Mouse (Mus musculus): ENCODE data around the gene Uqcc3. TPM values are rescaled to one million over a fixed set of nuclear protein-coding genes. Genes with fewer than 3 reads are reported as not detected.
"Not testable (repeated sequence)": the region's sequence is repeated elsewhere in the genome, so short reads cannot be mapped to it uniquely, and the experiment has no call there.

The Uqcc3 gene
- polyA plus RNA-seq, 1 experiment from 2014 or later: 63.9 TPM

DNA sequence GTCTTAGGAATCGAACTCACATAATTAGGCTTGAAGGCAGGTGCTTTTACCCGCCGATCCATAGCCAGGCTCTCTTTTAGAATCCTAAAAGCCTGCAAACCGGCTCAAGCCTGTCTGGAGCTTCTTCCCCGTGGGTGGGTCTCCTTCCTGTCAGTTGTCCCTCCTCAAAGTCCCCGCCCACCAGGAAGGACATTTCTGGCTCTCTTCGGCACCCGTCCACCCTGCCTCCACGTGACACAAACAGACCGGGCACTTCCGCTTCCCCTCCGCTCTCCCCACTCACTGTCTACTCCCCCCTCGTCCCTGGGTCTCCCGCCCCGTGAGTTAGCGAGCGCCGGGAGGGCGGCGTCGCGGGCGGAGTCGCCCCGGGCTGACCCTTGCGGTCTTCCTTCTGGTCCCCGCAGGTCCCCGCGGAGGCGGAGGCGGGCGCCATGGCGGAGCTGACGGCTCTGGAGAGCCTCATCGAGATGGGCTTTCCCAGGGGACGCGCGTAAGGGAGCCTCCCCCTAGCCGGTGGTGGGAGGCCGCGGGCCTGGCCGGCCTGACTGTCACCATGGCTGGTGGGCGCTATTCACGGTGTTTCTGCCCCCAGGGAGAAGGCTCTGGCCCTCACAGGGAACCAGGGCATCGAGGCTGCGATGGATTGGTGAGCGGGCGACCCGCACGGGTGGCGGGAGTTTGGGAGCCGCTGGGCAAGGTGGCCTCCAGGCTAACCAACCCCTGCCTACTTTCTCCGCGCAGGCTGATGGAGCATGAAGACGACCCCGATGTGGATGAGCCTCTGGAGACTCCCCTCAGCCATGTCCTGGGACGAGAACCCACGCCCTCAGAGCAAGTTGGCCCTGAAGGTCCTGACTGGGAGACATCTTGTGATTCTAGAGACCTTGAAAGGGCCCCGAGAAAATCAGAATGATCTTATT, 9.2 kb downstream of the Uqcc3 start, which contains the start of gene Ubxn1:
Gene Ubxn1, plus strand, starts transcription at position 230 of the 920 bp plus-strand sequence.
- Histone ChIP-seq H3K4me2 (replicated peaks; ENCODE audit: low read depth, low read length) (peak within 1 kb of the TSS; percentile 77), H3K9ac (replicated peaks; ENCODE audit: low read depth, low read length) (peak within 1 kb of the TSS; percentile 97), H3K27ac (ENCODE audit: low read length) (peak within 1 kb of the TSS; percentile 77), H3K27me3 (ENCODE audit: control insufficient read depth, insufficient read depth, low read length) (no peaks in the 10 kb centered on the region), H3K4me1 (ENCODE audit: control insufficient read depth, insufficient read depth, low read length) (peaks cover 7% of the 10 kb centered on the region), H3K4me3 (ENCODE audit: low read depth, low read length) (peak within 1 kb of the TSS; percentile 64), H3K9me3 (ENCODE audit: control insufficient read depth, low read depth, low read length) (no peaks in the 10 kb centered on the region), H3K36me3 (ENCODE audit: control insufficient read depth, insufficient read depth, low read length) (peaks cover 28% of the 10 kb centered on the region)
- under 1% methylated on average over 55 of the region's 59 CpGs for WGBS
- peak; percentile 96 for ATAC-seq (ENCODE audit: insufficient number of reproducible peaks, insufficient read depth, low FRiP score, low read depth)

DNA sequence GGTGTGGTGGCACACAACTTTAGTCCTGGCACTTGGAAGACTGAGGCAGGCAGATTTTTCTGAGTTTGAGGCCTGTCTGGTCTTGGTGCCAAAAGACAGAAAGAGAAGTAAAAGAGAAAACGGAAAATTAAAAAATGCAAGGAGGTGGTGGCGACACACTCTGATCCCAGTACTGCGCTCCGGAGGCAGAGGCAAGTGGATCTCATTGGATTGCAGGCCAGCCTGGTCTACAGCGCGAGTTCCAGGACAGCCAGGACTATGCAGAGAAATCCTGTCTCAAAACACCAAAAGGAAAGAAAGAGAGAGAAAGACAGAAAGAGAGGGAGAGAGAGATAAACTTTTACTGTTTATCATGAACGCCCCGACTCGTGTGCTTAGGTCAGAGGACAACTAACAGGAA, 9.9 kb downstream of the Uqcc3 start:
- H3K9ac ChIP-seq (replicated peaks; ENCODE audit: low read depth, low read length): peak overlapping the region; percentile 97; the same call in 1 of the 2 replicates
- H3K27ac ChIP-seq (ENCODE audit: low read length): peak overlapping the region; percentile 39; the same call in 1 of the 2 replicates
- H3K27me3 ChIP-seq (ENCODE audit: control insufficient read depth, insufficient read depth, low read length): no peaks in the 10 kb centered on the region
- H3K4me3 ChIP-seq (ENCODE audit: low read depth, low read length): peak overlapping the region; percentile 64
- no peaks in the 10 kb centered on the region for H3K9me3 ChIP-seq (ENCODE audit: control insufficient read depth, low read depth, low read length)
- ATAC-seq (ENCODE audit: insufficient number of reproducible peaks, insufficient read depth, low FRiP score, low read depth): no peak
- H3K36me3 ChIP-seq (ENCODE audit: control insufficient read depth, insufficient read depth, low read length): peaks cover 26% of the 10 kb centered on the region
- H3K4me1 ChIP-seq (ENCODE audit: control insufficient read depth, insufficient read depth, low read length): peaks cover 7% of the 10 kb centered on the region
- peak overlapping the region; percentile 44 for H3K4me2 ChIP-seq (replicated peaks; ENCODE audit: low read depth, low read length)
- WGBS: 38% methylated on average over 9 of the region's 9 CpGs

DNA sequence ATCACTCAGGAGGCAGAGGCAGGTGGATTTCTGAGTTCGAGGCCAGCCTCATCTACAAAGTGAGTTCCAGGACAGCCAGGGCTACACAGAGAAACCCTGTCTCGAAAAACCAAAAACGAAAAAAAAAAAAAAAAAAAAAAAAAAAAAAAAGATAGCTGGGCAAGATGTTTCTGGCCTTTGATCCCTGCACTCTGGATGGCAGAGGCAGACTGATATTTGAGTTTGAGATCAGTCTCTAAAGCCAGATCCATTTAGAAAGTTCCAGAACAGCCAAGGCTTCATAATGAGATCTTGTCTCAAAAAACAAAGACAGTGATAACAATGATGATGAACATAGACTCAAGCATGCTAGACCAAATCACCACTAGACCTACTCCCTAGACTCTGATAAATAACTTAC, 10.3 kb downstream of the Uqcc3 start:
- H3K4me3 ChIP-seq (ENCODE audit: low read depth, low read length): peak overlapping the region; percentile 64; the same call in 1 of the 2 replicates
- peaks cover 22% of the 10 kb centered on the region for H3K36me3 ChIP-seq (ENCODE audit: control insufficient read depth, insufficient read depth, low read length)
- not testable (repeated sequence) for H3K9ac ChIP-seq (replicated peaks; ENCODE audit: low read depth, low read length)

DNA sequence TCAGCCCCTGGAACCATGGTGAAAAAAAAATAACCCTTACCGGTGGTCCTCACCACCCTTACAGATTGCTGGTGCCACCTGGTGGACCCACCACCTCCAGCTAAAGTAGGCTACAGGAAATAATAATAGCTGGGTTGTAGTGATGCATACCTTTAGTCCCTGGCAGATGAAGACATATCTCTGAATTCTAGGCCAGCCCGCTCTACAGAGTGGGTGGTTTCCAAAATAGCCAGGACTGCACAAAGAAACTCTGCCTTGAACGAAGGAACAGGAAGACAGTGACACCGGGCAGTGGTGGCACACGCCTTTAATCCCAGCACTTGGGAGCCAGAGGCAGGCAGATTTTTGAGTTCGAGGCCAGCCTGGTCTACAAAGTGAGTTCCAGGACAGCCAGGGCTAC, 16.5 kb downstream of the Uqcc3 start:
- no peaks in the 10 kb centered on the region for H3K4me1 ChIP-seq (ENCODE audit: control insufficient read depth, insufficient read depth, low read length)
- ATAC-seq (ENCODE audit: insufficient number of reproducible peaks, insufficient read depth, low FRiP score, low read depth): no peak
- no peaks in the 10 kb centered on the region for H3K36me3 ChIP-seq (ENCODE audit: control insufficient read depth, insufficient read depth, low read length)
- H3K27me3 ChIP-seq (ENCODE audit: control insufficient read depth, insufficient read depth, low read length): no peaks in the 10 kb centered on the region
- H3K4me3 ChIP-seq (ENCODE audit: low read depth, low read length): no peak overlapping the region
- no peaks in the 10 kb centered on the region for H3K9me3 ChIP-seq (ENCODE audit: control insufficient read depth, low read depth, low read length)
- H3K27ac ChIP-seq (ENCODE audit: low read length): no peak overlapping the region
- H3K4me2 ChIP-seq (replicated peaks; ENCODE audit: low read depth, low read length): no peak overlapping the region
- no peak overlapping the region for H3K9ac ChIP-seq (replicated peaks; ENCODE audit: low read depth, low read length)
- WGBS: 83% methylated on average over 6 of the region's 6 CpGs

More for the DNA sequence above, 10.3 kb downstream of the Uqcc3 start:
- WGBS: 77% methylated on average over 3 of the region's 3 CpGs
- H3K27me3 ChIP-seq (ENCODE audit: control insufficient read depth, insufficient read depth, low read length); ATAC-seq (ENCODE audit: insufficient number of reproducible peaks, insufficient read depth, low FRiP score, low read depth); H3K4me1 ChIP-seq (ENCODE audit: control insufficient read depth, insufficient read depth, low read length); H3K9me3 ChIP-seq (ENCODE audit: control insufficient read depth, low read depth, low read length); H3K4me2 ChIP-seq (replicated peaks; ENCODE audit: low read depth, low read length); H3K27ac ChIP-seq (ENCODE audit: low read length): not testable (repeated sequence)

DNA sequence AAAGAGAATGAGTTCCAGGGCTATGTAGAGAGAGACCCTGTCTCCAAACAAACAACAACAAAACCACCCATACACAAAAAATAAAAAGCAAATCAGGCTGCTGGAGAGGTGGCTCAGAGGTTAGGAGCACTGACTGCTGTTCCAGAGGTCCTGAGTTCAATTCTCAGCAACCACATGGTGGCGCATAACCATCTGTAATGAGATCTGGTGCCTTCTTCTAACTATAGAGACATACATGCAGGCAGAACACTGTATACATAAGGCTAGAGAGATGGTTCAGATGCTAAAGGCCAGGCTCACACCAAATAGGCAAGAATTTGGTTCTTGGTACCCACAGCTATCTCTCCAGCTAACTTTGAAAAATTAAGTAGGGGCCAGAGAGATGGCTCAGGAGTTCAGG, 21.7 kb downstream of the Uqcc3 start:
- Histone ChIP-seq H3K4me1 (ENCODE audit: control insufficient read depth, insufficient read depth, low read length) (no peaks in the 10 kb centered on the region), H3K9ac (replicated peaks; ENCODE audit: low read depth, low read length) (no peak overlapping the region), H3K36me3 (ENCODE audit: control insufficient read depth, insufficient read depth, low read length) (no peaks in the 10 kb centered on the region), H3K9me3 (ENCODE audit: control insufficient read depth, low read depth, low read length) (no peaks in the 10 kb centered on the region), H3K4me3 (ENCODE audit: low read depth, low read length) (no peak overlapping the region), H3K27ac (ENCODE audit: low read length) (no peak overlapping the region), H3K4me2 (replicated peaks; ENCODE audit: low read depth, low read length) (no peak overlapping the region), H3K27me3 (ENCODE audit: control insufficient read depth, insufficient read depth, low read length) (no peaks in the 10 kb centered on the region)
- ATAC-seq (ENCODE audit: insufficient number of reproducible peaks, insufficient read depth, low FRiP score, low read depth): no peak
- 23% methylated on average over 1 of the region's 1 CpGs for WGBS

DNA sequence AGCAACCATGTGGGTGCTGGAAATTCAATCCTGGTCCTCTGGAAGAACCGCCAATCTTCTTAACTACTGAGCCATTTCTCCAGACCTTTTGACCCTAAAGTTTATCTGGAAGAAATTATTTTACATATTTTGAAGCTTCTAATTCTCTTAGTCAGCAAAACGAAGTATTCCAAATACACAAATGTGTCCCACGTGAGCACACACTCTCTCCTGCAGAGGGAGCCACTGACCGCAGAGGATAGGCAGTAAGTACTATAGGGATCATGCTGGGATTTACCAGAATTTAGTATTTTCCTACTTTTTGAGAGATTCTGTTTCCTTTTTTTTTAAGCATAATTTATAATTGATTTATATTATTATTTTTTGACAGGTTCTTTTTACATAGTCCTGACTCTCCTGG, 23.0 kb downstream of the Uqcc3 start:
- H3K27ac ChIP-seq (ENCODE audit: low read length): no peak overlapping the region
- H3K4me2 ChIP-seq (replicated peaks; ENCODE audit: low read depth, low read length): no peak overlapping the region
- H3K36me3 ChIP-seq (ENCODE audit: control insufficient read depth, insufficient read depth, low read length): no peaks in the 10 kb centered on the region
- ATAC-seq (ENCODE audit: insufficient number of reproducible peaks, insufficient read depth, low FRiP score, low read depth): no peak
- no peaks in the 10 kb centered on the region for H3K4me1 ChIP-seq (ENCODE audit: control insufficient read depth, insufficient read depth, low read length)
- H3K4me3 ChIP-seq (ENCODE audit: low read depth, low read length): no peak overlapping the region
- H3K9me3 ChIP-seq (ENCODE audit: control insufficient read depth, low read depth, low read length): no peaks in the 10 kb centered on the region
- WGBS: 47% methylated on average over 4 of the region's 4 CpGs
- H3K27me3 ChIP-seq (ENCODE audit: control insufficient read depth, insufficient read depth, low read length): no peaks in the 10 kb centered on the region
- no peak overlapping the region for H3K9ac ChIP-seq (replicated peaks; ENCODE audit: low read depth, low read length)

DNA sequence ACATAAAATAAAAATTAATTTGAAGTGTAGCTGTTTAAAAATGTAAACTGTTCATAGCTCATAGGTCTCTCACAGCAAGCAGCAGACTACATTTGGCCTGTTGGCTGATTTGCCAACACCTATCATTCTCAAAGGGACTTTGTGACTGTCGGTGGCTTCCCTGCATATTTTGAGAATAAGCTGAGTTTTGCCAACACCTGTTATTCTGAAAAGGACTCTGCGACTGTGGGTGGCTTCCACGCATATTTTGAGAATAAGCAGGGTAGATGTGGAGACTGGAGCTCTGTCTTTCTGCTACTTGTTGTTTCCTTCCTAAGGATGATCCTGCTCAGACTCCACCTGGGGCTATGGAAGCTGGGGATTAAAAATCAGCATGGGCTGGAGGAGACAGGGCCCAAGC, 27.6 kb downstream of the Uqcc3 start:
- Histone ChIP-seq H3K4me1 (ENCODE audit: control insufficient read depth, insufficient read depth, low read length) (no peaks in the 10 kb centered on the region), H3K9me3 (ENCODE audit: control insufficient read depth, low read depth, low read length) (no peaks in the 10 kb centered on the region), H3K4me2 (replicated peaks; ENCODE audit: low read depth, low read length) (no peak overlapping the region), H3K9ac (replicated peaks; ENCODE audit: low read depth, low read length) (no peak overlapping the region), H3K36me3 (ENCODE audit: control insufficient read depth, insufficient read depth, low read length) (no peaks in the 10 kb centered on the region; the same call in 1 of the 2 replicates), H3K27ac (ENCODE audit: low read length) (no peak overlapping the region), H3K4me3 (ENCODE audit: low read depth, low read length) (no peak overlapping the region), H3K27me3 (ENCODE audit: control insufficient read depth, insufficient read depth, low read length) (no peaks in the 10 kb centered on the region)
- 84% methylated on average over 3 of the region's 3 CpGs for WGBS
- ATAC-seq (ENCODE audit: insufficient number of reproducible peaks, insufficient read depth, low FRiP score, low read depth): no peak

DNA sequence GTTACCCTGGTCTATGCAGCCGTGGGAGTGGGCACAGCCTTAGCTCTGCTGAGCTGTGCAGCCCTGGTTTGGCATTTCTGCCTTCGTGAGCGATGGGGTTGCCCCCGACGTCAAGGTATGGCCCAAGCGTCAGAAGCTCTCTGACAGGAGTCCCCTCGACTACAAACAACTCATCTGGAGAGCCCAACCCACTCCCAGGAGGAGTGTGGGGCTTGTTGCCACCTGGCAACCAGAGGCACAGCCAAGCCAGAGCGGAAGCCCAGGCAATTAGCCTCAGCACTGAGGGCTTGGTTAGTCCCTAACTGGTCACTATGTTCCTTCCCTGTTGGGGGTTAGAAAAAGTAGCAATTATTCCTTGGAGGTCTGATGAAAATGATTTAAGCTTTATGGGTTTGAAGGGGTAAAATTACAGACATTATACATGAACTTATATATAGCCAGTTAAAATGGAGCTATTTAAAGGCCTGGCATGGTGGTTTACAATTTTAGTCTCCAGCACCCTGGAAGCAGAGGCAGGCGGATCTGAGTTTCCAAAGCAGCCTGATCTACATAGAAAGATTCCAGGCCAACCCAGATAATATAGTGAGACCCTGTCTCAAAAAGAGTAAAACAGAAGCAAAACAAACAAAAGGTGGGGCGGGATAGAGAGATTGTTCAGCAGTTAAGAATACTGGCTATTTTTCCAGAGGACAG, 28.3 kb downstream of the Uqcc3 start:
- WGBS: 51% methylated on average over 10 of the region's 10 CpGs

More for the DNA sequence above, 28.3 kb downstream of the Uqcc3 start:
- H3K27me3 ChIP-seq (ENCODE audit: control insufficient read depth, insufficient read depth, low read length): no peaks in the 10 kb centered on the region
- H3K27ac ChIP-seq (ENCODE audit: low read length): no peak overlapping the region
- H3K4me2 ChIP-seq (replicated peaks; ENCODE audit: low read depth, low read length): no peak overlapping the region
- H3K4me3 ChIP-seq (ENCODE audit: low read depth, low read length): no peak overlapping the region
- no peak for ATAC-seq (ENCODE audit: insufficient number of reproducible peaks, insufficient read depth, low FRiP score, low read depth)
- H3K9me3 ChIP-seq (ENCODE audit: control insufficient read depth, low read depth, low read length): no peaks in the 10 kb centered on the region
- peaks cover 5% of the 10 kb centered on the region for H3K36me3 ChIP-seq (ENCODE audit: control insufficient read depth, insufficient read depth, low read length)
- H3K4me1 ChIP-seq (ENCODE audit: control insufficient read depth, insufficient read depth, low read length): no peaks in the 10 kb centered on the region
- no peak overlapping the region for H3K9ac ChIP-seq (replicated peaks; ENCODE audit: low read depth, low read length)
